Mouse (Mus musculus) liver, embryonic 14.5 days (tissue): ENCODE measurements around the gene AL607142.1.

Source experiments
- CTCF ChIP-seq: IDR thresholded peaks from 2 replicates; pipeline ENCODE4 v1.5.1; 2016; ENCODE audit warnings: antibody characterized with exemption, low read depth, control low read depth
- EP300 ChIP-seq: IDR thresholded peaks from 2 replicates; pipeline ENCODE4 v1.6.1; 2016; ENCODE audit warnings: antibody characterized with exemption, low read depth

DNA sequence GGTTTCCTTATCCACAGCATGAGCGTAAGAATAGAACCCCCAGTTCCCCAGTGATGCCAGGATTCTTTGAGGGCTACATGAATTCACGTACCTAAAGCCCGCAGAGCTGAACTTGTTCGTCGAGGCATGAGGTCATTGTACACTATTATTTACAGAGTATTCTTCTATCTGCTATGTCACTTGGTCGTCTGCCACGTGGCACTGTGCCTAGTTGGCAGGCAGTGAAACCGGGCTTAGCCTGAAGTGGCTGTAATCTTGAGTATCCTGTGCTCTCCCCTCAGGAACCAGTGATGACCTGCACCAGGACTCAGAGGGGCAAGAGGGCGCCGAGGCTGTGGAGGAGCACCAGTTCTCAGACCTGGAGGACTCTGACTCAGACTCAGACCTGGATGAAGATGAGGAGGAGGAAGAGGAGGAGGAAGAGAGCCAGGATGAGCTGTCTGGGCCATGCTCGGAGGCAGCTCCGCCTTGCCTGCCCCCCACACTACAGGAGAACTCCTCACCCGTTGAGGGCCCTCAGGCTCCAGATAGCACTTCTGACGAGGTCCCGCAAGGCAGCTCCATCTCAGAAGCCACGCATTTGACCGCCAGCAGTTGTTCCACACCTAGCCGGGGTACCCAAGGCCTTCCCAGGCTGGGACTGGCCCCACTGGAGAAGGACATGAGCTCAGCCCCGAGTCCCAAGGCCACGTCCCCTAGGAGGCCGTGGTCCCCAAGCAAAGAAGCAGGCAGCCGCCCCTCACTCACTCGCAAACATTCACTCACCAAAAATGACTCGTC, 66.8 kb downstream of the AL607142.1 start:
- TF ChIP-seq EP300: no peak
- TF ChIP-seq CTCF: no peak
